8 mouse cellular contexts compared by ENCODE assay signal in genomic region chr19:6276426-6277421, GRCm38 (mm10). TPM values are rescaled to one million over a fixed set of nuclear protein-coding genes. Genes with fewer than 3 reads are reported as not detected.
DNase-seq lines count a peak whose midpoint lies in the region; ATAC-seq lines count a peak whose summit lies in the region.

Gene Ehd1 (plus strand): TSS chr19:6276725.

- no peaks in the 10 kb centered on the region for H3K9me3 ChIP-seq in intestine, embryonic 14.5 days (ENCODE audit: control insufficient read depth, low read length)

- peaks cover 30% of the 10 kb centered on the region for H3K4me1 ChIP-seq in intestine, embryonic 14.5 days (replicated peaks; ENCODE audit: control insufficient read depth, insufficient read depth, low read length)

- peak within 1 kb of the TSS; percentile 75 for H3K4me3 ChIP-seq in intestine, embryonic 14.5 days (ENCODE audit: low read depth, low read length)

- peak within 1 kb of the TSS; percentile 71 for H3K9ac ChIP-seq in intestine, embryonic 14.5 days (ENCODE audit: low read length)

- H3K27me3 ChIP-seq in intestine, embryonic 14.5 days (replicated peaks; ENCODE audit: control insufficient read depth, insufficient read depth, low read length) = no peaks in the 10 kb centered on the region

- H3K27ac ChIP-seq in intestine, embryonic 14.5 days (ENCODE audit: low read depth) = peak within 1 kb of the TSS; percentile 88

- peak; percentile 99 for DNase-seq in adrenal gland, adult (ENCODE audit: inconsistent age in 2 of 2, low spot score in 1 of 2)
- DNase-seq in embryo, embryonic 10.5 days (ENCODE audit: low spot score) = peak; percentile 99
- DNase-seq in gastrocnemius, postnatal 25 days = peak; percentile 98
- peak; percentile 97 for DNase-seq in intestine, embryonic 14.5 days (ENCODE audit: low spot score)
- DNase-seq in left cerebral cortex, postnatal 14 days (ENCODE audit: low spot score in 2 of 2) = peak; percentile 97 to 98
- DNase-seq in mesoderm, embryonic 11.5 days (ENCODE audit: low read depth, low spot score) = peak; percentile 99
- peak; percentile 95 to 96 for DNase-seq in right cerebral cortex, postnatal 36 days (ENCODE audit: low spot score in 2 of 2)
- peak; percentile 98 for DNase-seq in yolk sac, embryonic 10.5 days (ENCODE audit: low spot score)

- peaks cover 12% of the 10 kb centered on the region for H3K36me3 ChIP-seq in intestine, embryonic 14.5 days (ENCODE audit: control insufficient read depth, insufficient read depth, low read length)

- ATAC-seq in intestine, embryonic 14.5 days (replicated peaks; ENCODE audit: low FRiP score, low TSS enrichment, low read depth) = peak; percentile 93

- H3K4me2 ChIP-seq in intestine, embryonic 14.5 days (ENCODE audit: low read length) = peak within 1 kb of the TSS; percentile 95

- under 1% methylated on average over 106 of the region's 106 CpGs for WGBS in intestine, embryonic 14.5 days

- intact Hi-C loops in left cerebral cortex, postnatal 14 days (cut with DNase I) = no loop called here

RNA-seq across cellular contexts. Expression of gene Ehd1, which starts in this region (rescaled TPM):
- 10 to 100 TPM; 33.1 to 34.3 TPM for total RNA-seq in gastrocnemius, postnatal 25 days (2021)
- 46.9 and 47.7 TPM in 2 replicates for polyA plus RNA-seq in intestine, embryonic 14.5 days (2014; fragmentation: Nextera tagmentation; extraction: Ambion mirVana)
- total RNA-seq in left cerebral cortex, postnatal 14 days (2021) = 10 to 100 TPM; 44.2 to 51.7 TPM

Comparison
In these comparisons a context has a peak if more than half of its experiments do, and no peak if none do; other contexts are left out.
1. Peak in every context shown above with its lines: DNase-seq, ATAC-seq, H3K4me3 ChIP-seq and H3K27ac ChIP-seq.